Mouse (Mus musculus) left cerebral cortex, postnatal 25 days (tissue): ENCODE results near the gene Kat6b. TPM values are rescaled to one million over a fixed set of nuclear protein-coding genes. Genes with fewer than 3 reads are reported as not detected.

Experiments
- DNase-seq, 2 experiments: peaks; one replicate each; pipeline ENCODE4 v3.0.0; 2022; ENCODE audit warnings: low spot score in 2 of 2, mixed read lengths in 1 of 2
- intact Hi-C: fragments of 180-260 bp; cut with DNase I; formaldehyde crosslinking; loops from one replicate; pipeline ENCODE4 v1.15.1; 2025
- total RNA-seq, 2 experiments: library from RNA; stranded (reverse); gene quantifications; 2 replicates each; pipeline ENCODE4 v1.2.3; 2021

Kat6b gene
- total RNA-seq, 2 experiments from 2014 or later: 84.3 to 85.7 TPM

- intact Hi-C loops: loop anchor here (2.0 to 10.0 kb wide), 2 partner anchors 64 to 166 kb away; partner anchors contain the start of gene Comtd1
These were observed 197.5 kb downstream of the Kat6b start for GRCm38 (mm10) chr14:21678509-21679285.

GRCm38 (mm10) chr14:21679631-21680201 lies 198.5 kb downstream of the Kat6b start:
- no peak for DNase-seq
- intact Hi-C loops: loop anchor here (2.0 to 10.0 kb wide), 2 partner anchors 63 to 165 kb away; partner anchors contain the start of gene Comtd1

More at GRCm38 (mm10) chr14:21678509-21679285, 197.5 kb downstream of the Kat6b start:
- peak in 1 of 2 experiments; percentile 54 for DNase-seq

GRCm38 (mm10) chr14:21682681-21683129 lies 201.5 kb downstream of the Kat6b start:
- intact Hi-C loops: no loop called here
- DNase-seq: no peak

- intact Hi-C loops: no loop called here
These were observed 202.6 kb downstream of the Kat6b start for GRCm38 (mm10) chr14:21683834-21684233.

GRCm38 (mm10) chr14:21685411-21686146 lies 204.3 kb downstream of the Kat6b start:
- intact Hi-C loops: no loop called here
- DNase-seq: peak in 1 of 2 experiments; percentile 62

More at GRCm38 (mm10) chr14:21683834-21684233, 202.6 kb downstream of the Kat6b start:
- no peak for DNase-seq

GRCm38 (mm10) chr14:21686376-21687279 lies 205.4 kb downstream of the Kat6b start:
- DNase-seq: no peak
- intact Hi-C loops: no loop called here

GRCm38 (mm10) chr14:21691070-21691469 lies 209.8 kb downstream of the Kat6b start:
- DNase-seq: no peak
- intact Hi-C loops: loop anchor here (5.0 kb wide), 1 partner anchor 41 kb away; no protein-coding TSS in a partner anchor

GRCm38 (mm10) chr14:21695020-21695419 lies 213.8 kb downstream of the Kat6b start:
- DNase-seq: no peak
- intact Hi-C loops: no loop called here

GRCm38 (mm10) chr14:21696186-21696830 lies 215.1 kb downstream of the Kat6b start:
- intact Hi-C loops: no loop called here
- DNase-seq: no peak

- intact Hi-C loops: no loop called here
- no peak for DNase-seq
These were observed 221.5 kb downstream of the Kat6b start for GRCm38 (mm10) chr14:21702691-21703090.

- intact Hi-C loops: no loop called here
- DNase-seq: no peak
These were observed 222.0 kb downstream of the Kat6b start for GRCm38 (mm10) chr14:21703255-21703654.

GRCm38 (mm10) chr14:21705462-21705861 lies 224.2 kb downstream of the Kat6b start:
- no peak for DNase-seq
- intact Hi-C loops: no loop called here

GRCm38 (mm10) chr14:21706759-21707571 lies 225.7 kb downstream of the Kat6b start:
- intact Hi-C loops: no loop called here
- DNase-seq: peak; percentile 56 to 83

GRCm38 (mm10) chr14:21709545-21709944 lies 228.3 kb downstream of the Kat6b start:
- no peak for DNase-seq

GRCm38 (mm10) chr14:21711231-21711630 lies 230.0 kb downstream of the Kat6b start:
- intact Hi-C loops: no loop called here

More at GRCm38 (mm10) chr14:21709545-21709944, 228.3 kb downstream of the Kat6b start:
- intact Hi-C loops: no loop called here

GRCm38 (mm10) chr14:21714486-21714885 lies 233.3 kb downstream of the Kat6b start, which contains the start of gene Dupd1:
Gene Dupd1, minus strand, starts transcription at chr14:21714576.
- DNase-seq: no peak
- intact Hi-C loops: no loop called here

More at GRCm38 (mm10) chr14:21711231-21711630, 230.0 kb downstream of the Kat6b start:
- no peak for DNase-seq

- DNase-seq: no peak
- intact Hi-C loops: no loop called here
These were observed 238.6 kb downstream of the Kat6b start for GRCm38 (mm10) chr14:21719646-21720383.
